11 mouse cellular contexts compared by ENCODE assay signal in genomic region chr7:120844689-120845088, GRCm38 (mm10). TPM values are rescaled to one million over a fixed set of nuclear protein-coding genes. Genes with fewer than 3 reads are reported as not detected.
DNase-seq lines count a peak whose midpoint lies in the region; ATAC-seq lines count a peak whose summit lies in the region.
"Had no signal": no experiment of that assay in that cellular context is flagged by ENCODE, and none has a peak within 500 bp of the region (broad histone marks: within the 10 kb centered on the region; RNA-seq: fewer than 3 reads in every experiment).

No protein-coding gene starts in this region.

- no peaks in the 10 kb centered on the region for H3K9me3 ChIP-seq in megakaryocyte, embryonic 14.5 days
- H3K9me3 ChIP-seq in forebrain, embryonic 11.5 days (ENCODE audit: control insufficient read depth, low read length), result no peaks in the 10 kb centered on the region
- H3K9me3 ChIP-seq in limb, embryonic 15.5 days, result no peaks in the 10 kb centered on the region
- H3K9me3 ChIP-seq in stomach, embryonic 15.5 days, result no peaks in the 10 kb centered on the region

- intact Hi-C loops in left cerebral cortex, postnatal 4 days (cut with DNase I), result no loop called here

- H3K27ac ChIP-seq in forebrain, embryonic 11.5 days (ENCODE audit: low read depth, low read length), result no peak overlapping the region
- no peak overlapping the region for H3K27ac ChIP-seq in limb, embryonic 15.5 days
- H3K27ac ChIP-seq in stomach, embryonic 15.5 days, result no peak overlapping the region

- peaks cover 67% of the 10 kb centered on the region for H3K4me1 ChIP-seq in megakaryocyte, embryonic 14.5 days
- H3K4me1 ChIP-seq in forebrain, embryonic 11.5 days (replicated peaks; ENCODE audit: control insufficient read depth, insufficient read depth, low read length), result peaks cover 11% of the 10 kb centered on the region; the same call in 1 of the 2 replicates
- peaks cover 19% of the 10 kb centered on the region for H3K4me1 ChIP-seq in limb, embryonic 15.5 days
- 0 out of 2 replicates have a peak, but pooled peaks cover 3% of the 10 kb centered on the region for H3K4me1 ChIP-seq in stomach, embryonic 15.5 days

- WGBS in forebrain, embryonic 11.5 days, result 2% methylated on average over 9 of the region's 9 CpGs
- WGBS in limb, embryonic 15.5 days, result 30% methylated on average over 9 of the region's 9 CpGs
- WGBS in stomach, embryonic 15.5 days, result 36% methylated on average over 9 of the region's 9 CpGs

- peaks cover 35% of the 10 kb centered on the region for H3K36me3 ChIP-seq in megakaryocyte, embryonic 14.5 days (replicated peaks; ENCODE audit: low read length)
- no peaks in the 10 kb centered on the region for H3K36me3 ChIP-seq in forebrain, embryonic 11.5 days (ENCODE audit: control insufficient read depth, insufficient read depth, low read length)
- peaks cover 13% of the 10 kb centered on the region for H3K36me3 ChIP-seq in limb, embryonic 15.5 days
- H3K36me3 ChIP-seq in stomach, embryonic 15.5 days, result peaks cover 7% of the 10 kb centered on the region; the same call in 1 of the 2 replicates

- peak overlapping the region; percentile 97 for H3K4me3 ChIP-seq in megakaryocyte, embryonic 14.5 days (replicated peaks)
- no peak overlapping the region for H3K4me3 ChIP-seq in forebrain, embryonic 11.5 days (ENCODE audit: low read depth, low read length)
- H3K4me3 ChIP-seq in limb, embryonic 15.5 days, result peak overlapping the region; percentile 83
- H3K4me3 ChIP-seq in stomach, embryonic 15.5 days (replicated peaks), result peak overlapping the region; percentile 91

- no peaks in the 10 kb centered on the region for H3K27me3 ChIP-seq in megakaryocyte, embryonic 14.5 days (replicated peaks)
- peaks cover 5% of the 10 kb centered on the region; the same call in 1 of the 2 replicates for H3K27me3 ChIP-seq in forebrain, embryonic 11.5 days (ENCODE audit: control insufficient read depth, insufficient read depth, low read length)
- H3K27me3 ChIP-seq in limb, embryonic 15.5 days, result no peaks in the 10 kb centered on the region
- H3K27me3 ChIP-seq in stomach, embryonic 15.5 days (replicated peaks), result no peaks in the 10 kb centered on the region

- H3K9ac ChIP-seq in forebrain, embryonic 11.5 days (ENCODE audit: low read length), result no peak overlapping the region
- H3K9ac ChIP-seq in limb, embryonic 15.5 days, result no peak overlapping the region
- 0 out of 2 replicates have a peak overlapping the region, but pooled peaks have one; percentile 97 for H3K9ac ChIP-seq in stomach, embryonic 15.5 days

- peak overlapping the region; percentile 88; the same call in 1 of the 2 replicates for H3K4me2 ChIP-seq in forebrain, embryonic 11.5 days (ENCODE audit: low read depth, low read length, severe bottlenecking)
- H3K4me2 ChIP-seq in limb, embryonic 15.5 days, result peak overlapping the region; percentile 74
- H3K4me2 ChIP-seq in stomach, embryonic 15.5 days, result peak overlapping the region; percentile 78

- peak; percentile 57 for DNase-seq in forebrain, embryonic 11.5 days (ENCODE audit: low spot score)
- no peak for DNase-seq in left cerebral cortex, postnatal 4 days
- DNase-seq in ovary, postnatal 10 days (ENCODE audit: low spot score), result no peak
- DNase-seq: adrenal gland, postnatal 36 days; kidney, adult 11 months; retina, postnatal 1 day had no signal

- no peak for ATAC-seq in megakaryocyte, adult 5-6 weeks (ENCODE audit: poor library complexity, severe bottlenecking)
- no peak for ATAC-seq in forebrain, embryonic 11.5 days (replicated peaks; ENCODE audit: low FRiP score)
- no peak for ATAC-seq in limb, embryonic 15.5 days (ENCODE audit: insufficient number of reproducible peaks, low FRiP score, low TSS enrichment, low read depth)
- ATAC-seq in stomach, embryonic 15.5 days (ENCODE audit: insufficient read depth, low FRiP score, low read depth), result no peak
- ATAC-seq in inflammation-experienced regulatory T-cells, adult 6 months, result no peak

RNA-seq across cellular contexts. Expression of gene Eef2k, which starts 2.1 kb away (rescaled TPM):
- 5.4 and 42.9 TPM in 2 replicates for polyA plus RNA-seq in megakaryocyte, embryonic 14.5 days (2012; ENCODE audit: insufficient read depth, low replicate concordance)
- total RNA-seq in megakaryocyte, adult 5-6 weeks (2015), result 7.5 and 11.1 TPM in 2 replicates
- 23.5 and 26.1 TPM in 2 replicates for total RNA-seq in megakaryocyte, adult 5-6 weeks (2017)
- polyA plus RNA-seq in forebrain, embryonic 11.5 days (2014; fragmentation: Nextera tagmentation; extraction: Ambion mirVana), result 10.0 and 12.7 TPM in 2 replicates
- 83.7 and 87.9 TPM in 2 replicates for polyA plus RNA-seq in limb, embryonic 15.5 days (2015; fragmentation: Nextera tagmentation; extraction: Ambion mirVana)
- polyA plus RNA-seq in stomach, embryonic 15.5 days (2015; fragmentation: Nextera tagmentation; extraction: Ambion mirVana), result 54.3 and 58.0 TPM in 2 replicates
- 10 to 100 TPM; 74.3 to 74.6 TPM for total RNA-seq in left cerebral cortex, postnatal 4 days (2021)
- polyA plus RNA-seq in inflammation-experienced regulatory T-cells, adult 6 months (2017; shearing (Covaris generic)), result 1 to 10 TPM in 2 of 3 experiments, under 1 TPM in 1; 0.73 to 2.7 (median 2.2) TPM

RNA-seq across cellular contexts. Expression of gene Gm5737, which starts 32.5 kb away (rescaled TPM):
- polyA plus RNA-seq in megakaryocyte, embryonic 14.5 days (2012; ENCODE audit: insufficient read depth, low replicate concordance), result not detected in 2 replicates
- not detected in 2 replicates for total RNA-seq in megakaryocyte, adult 5-6 weeks (2015)
- total RNA-seq in megakaryocyte, adult 5-6 weeks (2017), result not detected in 2 replicates
- polyA plus RNA-seq in forebrain, embryonic 11.5 days (2014; fragmentation: Nextera tagmentation; extraction: Ambion mirVana), result not detected in 2 replicates
- polyA plus RNA-seq in limb, embryonic 15.5 days (2015; fragmentation: Nextera tagmentation; extraction: Ambion mirVana), result not detected in 2 replicates
- not detected in 2 replicates for polyA plus RNA-seq in stomach, embryonic 15.5 days (2015; fragmentation: Nextera tagmentation; extraction: Ambion mirVana)
- under 1 TPM; 0.28 to 0.40 TPM for total RNA-seq in left cerebral cortex, postnatal 4 days (2021)
- polyA plus RNA-seq in inflammation-experienced regulatory T-cells, adult 6 months (2017; shearing (Covaris generic)), result not detected
- total RNA-seq: adrenal gland, postnatal 36 days had no signal
